Mouse (Mus musculus): ENCODE measurements around the gene Ifit2.
"Not testable (repeated sequence)": the region's sequence is repeated elsewhere in the genome, so short reads cannot be mapped to it uniquely, and the experiment has no call there.

The Ifit2 gene

DNA sequence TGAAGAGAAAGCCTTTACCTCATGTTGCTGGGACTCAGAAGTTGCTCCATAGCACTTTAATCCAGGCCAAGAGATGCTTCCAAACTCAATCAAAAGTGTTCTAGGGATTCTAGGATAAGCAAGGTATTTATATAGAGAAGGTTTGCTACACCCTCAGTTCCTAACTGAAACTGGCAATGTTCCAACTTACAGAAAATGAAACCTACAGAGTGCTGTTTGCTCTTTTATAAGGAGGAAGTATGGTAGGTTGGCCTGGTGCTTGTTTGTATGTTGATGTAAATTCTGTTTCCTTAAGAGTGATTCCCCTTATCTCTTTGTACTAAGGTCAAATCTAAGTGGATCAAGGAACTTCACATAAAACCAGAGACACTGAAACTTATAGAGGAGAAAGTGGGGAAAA, 48.8 kb downstream of the Ifit2 start:
- DNase-seq = not testable (repeated sequence)

DNA sequence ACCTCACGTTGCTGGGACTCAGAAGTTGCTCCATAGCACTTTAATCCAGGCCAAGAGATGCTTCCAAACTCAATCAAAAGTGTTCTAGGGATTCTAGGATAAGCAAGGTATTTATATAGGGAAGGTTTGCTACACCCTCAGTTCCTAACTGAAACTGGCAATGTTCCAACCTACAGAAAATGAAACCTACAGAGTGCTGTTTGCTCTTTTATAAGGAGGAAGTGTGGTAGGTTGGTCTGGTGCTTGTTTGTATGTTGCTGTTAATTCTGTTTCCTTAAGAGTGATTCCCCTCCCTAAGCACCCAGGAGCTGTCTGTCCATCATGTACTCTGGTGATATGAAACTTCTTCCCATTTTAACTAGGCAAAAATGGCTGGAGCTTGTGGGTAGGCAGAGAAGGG, 51.4 kb downstream of the Ifit2 start, which contains the start of gene Ifit1bl1:
Gene Ifit1bl1 (minus strand): TSS at position 69 of the 400 bp plus-strand sequence.
- DNase-seq = not testable (repeated sequence)

DNA sequence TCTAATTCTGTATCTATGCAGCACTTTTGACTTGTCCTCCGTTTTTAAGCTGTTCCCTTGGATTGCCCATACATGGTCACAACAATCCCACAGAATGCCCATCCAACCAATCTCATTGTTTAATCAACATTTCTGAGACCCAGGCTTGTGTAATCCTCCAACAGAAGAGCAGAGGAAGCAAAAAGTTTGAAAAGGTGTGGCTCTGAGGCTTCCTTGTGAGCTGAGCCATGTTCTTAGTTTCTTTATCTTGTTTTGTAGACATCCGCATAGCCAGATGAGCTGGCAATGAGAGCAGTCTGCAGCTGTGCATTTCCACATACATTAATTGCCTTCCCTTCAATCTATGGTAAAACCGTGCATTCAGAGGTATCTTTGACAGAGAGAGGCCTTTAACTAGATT, 55.0 kb downstream of the Ifit2 start:
- DNase-seq = no peak

DNA sequence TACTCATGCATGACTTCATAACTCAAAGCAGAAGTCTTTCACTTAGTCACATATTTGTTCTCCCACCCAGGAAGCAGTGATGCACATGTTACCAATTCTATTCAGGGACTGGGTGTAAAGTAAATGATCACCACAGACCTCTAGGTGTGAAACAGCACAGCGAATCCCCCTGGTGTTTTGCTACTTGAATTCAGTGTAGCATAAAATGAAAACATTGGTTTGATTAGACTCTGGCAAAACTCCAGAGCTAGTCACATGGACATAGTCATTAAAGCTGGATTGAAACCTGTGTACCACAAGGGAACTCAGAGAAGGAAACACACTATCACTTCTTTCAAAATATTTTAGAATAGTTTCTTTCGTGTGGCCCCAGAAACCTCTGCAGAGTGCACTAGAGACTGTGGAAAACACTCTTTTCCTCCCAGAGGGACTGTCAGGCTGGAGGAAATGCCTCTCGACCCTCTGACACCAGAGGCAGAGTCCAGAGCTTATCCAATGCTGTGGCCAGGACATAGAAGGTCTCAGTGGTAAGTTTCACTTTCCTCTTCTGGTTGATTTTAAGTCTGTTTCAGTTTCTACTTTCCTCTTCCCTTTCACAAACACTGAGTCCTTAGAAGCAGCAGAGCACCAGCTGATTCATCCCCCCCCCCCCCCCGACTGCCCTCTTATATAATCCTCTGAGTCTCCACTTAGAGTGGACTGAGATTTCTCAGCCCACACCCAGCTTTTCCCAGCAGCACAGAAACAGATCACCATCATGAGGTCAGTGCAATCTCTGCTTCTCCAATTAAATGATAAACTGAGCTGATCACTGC, 57.0 kb downstream of the Ifit2 start, which contains the start of gene Ifit3b:
Gene Ifit3b (plus strand): TSS at position 734 of the 815 bp plus-strand sequence.
- not testable (repeated sequence) for DNase-seq

DNA sequence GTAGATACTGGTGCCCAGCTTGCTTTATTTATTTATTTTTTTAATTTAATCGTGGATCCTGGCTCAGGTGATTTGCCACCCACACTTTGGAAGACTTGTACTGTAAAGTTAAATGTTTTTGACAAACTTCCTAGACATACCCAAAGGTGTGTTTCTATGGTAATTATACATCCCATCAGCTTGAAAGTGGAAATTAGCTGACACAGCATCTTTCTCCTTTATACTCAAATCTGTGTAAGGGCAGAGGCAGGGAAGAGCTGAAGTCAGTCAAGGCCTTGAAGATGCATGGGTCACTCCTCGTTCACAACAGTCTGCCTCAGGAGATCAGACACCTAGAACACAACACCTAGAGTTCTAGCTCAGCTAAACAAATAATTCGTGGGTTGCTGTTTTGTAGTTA, 59.6 kb downstream of the Ifit2 start:
- not testable (repeated sequence) for DNase-seq

DNA sequence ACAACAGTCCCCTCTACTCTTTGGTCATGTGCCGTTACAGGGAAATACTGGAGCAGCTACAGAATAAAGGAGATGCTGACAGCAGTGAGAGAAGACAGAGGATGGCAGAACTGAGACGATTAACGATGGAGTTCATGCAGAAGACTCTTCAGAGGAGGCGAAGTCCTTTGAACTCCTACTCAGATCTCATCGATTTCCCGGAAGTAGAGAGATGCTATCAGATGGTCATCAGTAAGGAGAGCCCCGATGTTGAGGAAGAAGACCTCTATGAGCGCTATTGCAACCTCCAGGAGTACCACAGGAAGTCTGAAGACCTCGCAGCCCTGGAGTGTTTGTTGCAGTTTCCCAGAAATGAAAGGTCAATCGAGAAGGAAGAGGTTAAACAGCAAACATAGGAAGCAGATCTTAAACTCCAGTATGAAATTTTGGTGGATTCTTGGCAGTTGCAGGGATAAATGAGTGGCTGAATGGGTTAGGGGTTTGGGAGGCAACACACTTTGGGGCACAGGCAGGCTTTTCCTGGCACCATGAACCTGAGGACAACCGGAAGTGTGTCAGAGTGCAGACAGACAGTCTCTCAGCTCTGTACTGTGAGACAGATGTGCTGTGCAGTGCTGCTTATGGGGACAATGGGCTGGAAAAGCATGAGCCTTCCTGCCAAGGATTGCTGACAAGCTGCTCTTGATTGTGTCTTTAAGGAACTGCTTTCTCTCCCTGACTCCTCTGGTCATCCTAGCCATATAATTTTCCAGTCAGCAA, 61.9 kb downstream of the Ifit2 start:
- not testable (repeated sequence) for DNase-seq

DNA sequence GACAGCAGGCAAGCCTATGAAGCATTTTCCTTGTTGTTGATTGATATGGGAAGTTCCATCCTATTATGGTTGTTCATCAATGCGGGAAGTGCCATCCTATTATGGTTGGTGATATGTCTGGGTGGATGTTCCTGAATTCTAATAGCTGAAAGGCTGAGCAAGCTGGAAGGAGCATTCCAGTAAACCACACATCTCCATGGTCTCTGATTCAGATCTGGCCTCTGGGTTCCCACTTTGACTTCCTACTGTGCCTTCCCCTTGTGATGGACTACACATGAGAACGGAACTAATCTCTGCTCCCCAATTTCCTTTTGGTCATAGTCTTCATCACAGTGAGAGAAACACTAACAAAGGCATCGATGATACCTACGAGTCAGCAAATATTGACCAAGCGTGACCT, 70.4 kb downstream of the Ifit2 start:
- no peak for DNase-seq

DNA sequence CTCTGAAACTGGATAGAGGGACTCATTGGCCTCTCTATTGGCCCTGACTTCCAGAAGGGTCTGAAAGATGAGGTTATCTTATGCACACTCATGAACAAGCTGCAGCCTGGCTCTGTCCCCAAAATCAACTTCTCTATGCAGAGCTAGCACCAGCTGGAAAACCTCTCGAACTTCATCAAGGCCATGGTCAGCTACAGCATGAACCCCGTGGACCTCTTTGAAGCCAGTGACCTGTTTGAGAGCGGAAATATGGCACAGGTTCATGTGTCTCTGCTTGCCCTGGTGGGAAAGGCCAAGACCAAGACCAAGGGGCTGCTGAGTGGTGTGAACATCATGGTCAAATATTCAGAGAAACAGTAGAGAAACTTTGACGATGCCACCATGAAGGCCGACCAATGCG, 73.3 kb downstream of the Ifit2 start:
- DNase-seq = no peak

DNA sequence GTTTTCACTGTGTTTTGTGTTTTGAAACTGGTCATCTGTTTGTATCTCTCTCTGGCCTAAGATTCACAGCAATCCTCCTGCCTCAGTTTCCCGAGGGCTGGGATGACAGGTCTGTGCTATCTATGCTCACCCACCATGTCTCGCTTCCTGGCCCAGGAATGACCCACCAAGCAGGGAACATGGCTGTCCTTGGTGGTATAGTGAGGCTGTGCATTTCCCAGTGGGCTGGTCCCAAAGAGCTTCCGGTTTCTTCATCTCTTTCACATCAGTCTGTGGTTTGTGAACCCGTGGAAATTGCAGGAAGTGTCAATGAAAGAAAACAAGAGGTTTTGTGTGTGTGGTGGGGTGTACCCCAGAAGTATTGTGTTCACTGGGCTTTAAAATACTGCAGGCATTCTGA, 74.2 kb downstream of the Ifit2 start:
- no peak for DNase-seq
